Mouse (Mus musculus) testis, adult 2 months (tissue): ENCODE measurements around the gene Ankrd33b.

ENCODE experiments used
- CTCF ChIP-seq: fragments of 200-500 bp; IDR thresholded peaks from 2 replicates; pipeline ENCODE4 v1.5.1; 2012; ENCODE audit warnings: low read depth, mild to moderate bottlenecking, inconsistent platforms, low read length, moderate library complexity; ENCODE audit not compliant: control insufficient read depth, insufficient read depth, insufficient replicate concordance
- POLR2A ChIP-seq: fragments of 200-500 bp; IDR thresholded peaks from 2 replicates; pipeline ENCODE4 v1.6.1; 2012; ENCODE audit warnings: low read depth, mild to moderate bottlenecking, inconsistent platforms, low read length, moderate library complexity; ENCODE audit not compliant: control insufficient read depth

GRCm38 (mm10) chr15:31375212-31375611, 7.7 kb upstream of the Ankrd33b start:
- TF ChIP-seq CTCF (no peak), POLR2A (no peak)
